Mouse (Mus musculus): ENCODE results near the gene Plcg1.

The Plcg1 gene

GRCm38 (mm10) chr2:160731117-160731838 is at the start of gene Plcg1:
Plcg1 (plus strand) TSS chr2:160731300.
- peak; percentile 94 to 96 for DNase-seq

- no peak for DNase-seq
Observed at GRCm38 (mm10) chr2:160700271-160700670, 30.8 kb upstream of the Plcg1 start.

GRCm38 (mm10) chr2:160701603-160702002 is 29.5 kb upstream of the Plcg1 start:
- peak; percentile 5 to 14 for DNase-seq

DNA sequence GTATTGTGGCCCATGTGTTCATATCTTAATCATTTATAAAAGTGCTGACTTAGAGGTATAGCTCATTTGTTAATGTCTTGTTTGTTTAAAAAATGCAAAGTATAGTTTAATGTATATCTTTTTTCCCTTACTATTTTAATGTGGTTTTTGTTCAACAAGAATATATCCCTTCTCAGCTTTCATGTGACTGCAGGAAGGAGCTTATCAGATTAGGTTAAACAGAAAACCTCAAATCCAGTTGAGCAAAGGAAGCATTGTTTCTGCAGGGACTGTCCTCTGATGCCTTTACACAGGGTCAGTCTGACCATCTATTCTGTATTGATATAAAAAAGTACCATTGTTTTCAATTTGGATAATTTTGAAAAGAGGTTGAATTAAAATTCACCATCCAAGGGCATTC is 28.3 kb upstream of the Plcg1 start:
- DNase-seq = no peak

DNA sequence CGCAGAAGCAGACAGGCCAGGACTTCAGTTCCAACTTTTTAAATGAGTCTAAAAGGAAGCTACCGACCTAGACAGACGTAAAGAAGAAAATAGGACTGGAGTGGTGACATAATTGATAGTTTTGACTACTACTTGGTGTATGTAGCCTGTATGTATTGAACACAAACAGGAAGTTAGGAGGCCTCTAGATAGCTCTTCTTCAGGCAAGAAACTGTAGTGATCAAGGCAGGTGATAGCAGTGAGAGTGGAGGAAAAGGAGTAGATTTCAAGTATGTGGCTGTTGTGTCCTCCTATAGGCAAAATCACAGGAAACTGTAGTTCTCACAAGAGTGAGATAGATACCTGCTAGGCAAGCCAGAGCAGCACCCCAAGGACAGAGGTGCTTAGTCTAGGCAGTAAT is 23.4 kb upstream of the Plcg1 start:
- DNase-seq = no peak

GRCm38 (mm10) chr2:160715463-160716030 is 15.6 kb upstream of the Plcg1 start:
- DNase-seq = no peak

DNA sequence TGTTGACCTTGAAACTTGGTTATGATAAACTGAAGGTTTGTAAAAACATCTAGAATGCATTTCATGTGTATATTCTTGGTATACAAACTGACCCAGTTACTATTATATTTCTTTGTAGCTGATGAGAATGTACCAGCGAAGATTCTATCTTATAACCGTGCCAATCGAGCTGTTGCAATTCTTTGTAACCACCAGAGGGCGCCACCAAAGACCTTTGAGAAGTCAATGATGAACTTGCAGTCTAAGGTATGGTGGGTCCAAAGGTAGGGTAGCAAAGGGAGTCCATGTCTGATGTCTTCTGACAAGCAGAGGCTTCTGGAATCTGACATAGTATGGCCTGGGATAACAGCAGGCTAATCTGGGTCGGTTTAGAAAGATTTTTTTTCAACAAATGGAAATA is 13.8 kb upstream of the Plcg1 start:
- DNase-seq = peak in 1 of 2 experiments; percentile 45

GRCm38 (mm10) chr2:160718811-160719210 is 12.3 kb upstream of the Plcg1 start:
- no peak for DNase-seq

DNA sequence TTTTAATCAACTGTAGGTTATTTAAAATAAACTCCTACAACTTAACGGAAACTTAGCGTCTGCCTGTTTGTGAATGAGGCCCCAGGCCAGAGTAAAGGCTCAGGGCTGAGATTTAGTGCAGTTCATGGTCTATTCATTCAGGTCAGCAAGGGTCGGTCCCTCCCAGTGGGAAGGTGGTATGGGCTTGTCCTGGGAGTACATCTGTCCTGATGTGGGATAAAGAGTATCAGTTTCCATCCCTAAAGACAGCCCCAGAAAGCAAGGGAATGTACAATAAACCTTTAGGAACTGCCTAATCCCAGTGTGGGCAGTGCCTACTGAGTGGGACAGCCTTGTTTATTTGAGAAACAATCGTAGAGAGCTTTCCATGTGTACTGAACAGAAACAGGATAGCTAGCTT is 8.4 kb upstream of the Plcg1 start:
- DNase-seq = no peak

GRCm38 (mm10) chr2:160723613-160724375 is 7.3 kb upstream of the Plcg1 start:
- no peak for DNase-seq

GRCm38 (mm10) chr2:160724536-160724935 is 6.6 kb upstream of the Plcg1 start:
- no peak for DNase-seq

- no peak for DNase-seq
Observed at GRCm38 (mm10) chr2:160725877-160726864, 4.9 kb upstream of the Plcg1 start.

DNA sequence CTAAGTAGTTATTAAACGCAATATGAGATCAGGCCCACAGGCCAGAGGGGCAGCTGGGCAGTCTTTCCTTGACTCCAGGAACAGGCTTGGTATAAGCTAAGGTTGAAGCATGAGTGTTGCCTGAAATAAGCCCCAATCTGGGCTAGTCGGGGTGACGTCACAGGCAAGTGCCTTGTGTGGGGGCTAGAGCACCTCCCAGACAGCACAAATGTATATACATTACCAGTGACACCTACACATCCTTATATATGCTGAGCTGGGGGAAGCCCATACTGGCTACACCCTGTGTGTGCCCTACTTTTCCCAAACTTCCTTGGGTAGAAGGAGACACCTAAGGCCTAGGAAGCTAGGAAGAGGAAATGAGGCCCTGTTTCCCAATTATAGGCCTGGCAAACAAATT is 2.1 kb upstream of the Plcg1 start:
- DNase-seq = no peak

DNA sequence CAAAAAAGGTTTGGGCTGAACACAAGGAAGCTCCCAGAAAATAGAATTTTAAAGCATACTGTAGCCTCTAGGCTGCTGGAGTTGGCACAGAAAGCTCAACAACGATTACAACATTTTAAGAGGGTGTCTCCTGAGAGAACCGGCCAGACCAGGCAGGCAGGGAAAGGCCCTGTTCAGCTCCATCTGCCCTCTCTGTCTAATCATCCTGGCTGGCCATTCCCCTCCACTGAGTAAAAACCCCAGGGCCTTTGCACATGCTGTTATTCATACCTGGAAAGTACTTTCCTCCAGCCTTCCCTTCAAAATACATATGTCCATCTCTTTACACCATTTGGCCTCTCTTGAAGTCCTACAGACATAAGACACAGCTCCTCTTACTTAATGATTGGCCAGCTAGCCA is 1.7 kb upstream of the Plcg1 start:
- DNase-seq = no peak

GRCm38 (mm10) chr2:160729851-160730796 is 976 bp upstream of the Plcg1 start:
- peak in 1 of 2 experiments; percentile 40 for DNase-seq

- DNase-seq = no peak
Observed at GRCm38 (mm10) chr2:160730797-160731116, 343 bp upstream of the Plcg1 start.

GRCm38 (mm10) chr2:160731839-160732261 is 750 bp downstream of the Plcg1 start:
- no peak for DNase-seq

- peak in 1 of 2 experiments; percentile 28 for DNase-seq
Observed at GRCm38 (mm10) chr2:160732420-160732995, 1.4 kb downstream of the Plcg1 start.

- DNase-seq = peak in 1 of 2 experiments; percentile 53
Observed at GRCm38 (mm10) chr2:160733131-160733531, 2.0 kb downstream of the Plcg1 start.

DNA sequence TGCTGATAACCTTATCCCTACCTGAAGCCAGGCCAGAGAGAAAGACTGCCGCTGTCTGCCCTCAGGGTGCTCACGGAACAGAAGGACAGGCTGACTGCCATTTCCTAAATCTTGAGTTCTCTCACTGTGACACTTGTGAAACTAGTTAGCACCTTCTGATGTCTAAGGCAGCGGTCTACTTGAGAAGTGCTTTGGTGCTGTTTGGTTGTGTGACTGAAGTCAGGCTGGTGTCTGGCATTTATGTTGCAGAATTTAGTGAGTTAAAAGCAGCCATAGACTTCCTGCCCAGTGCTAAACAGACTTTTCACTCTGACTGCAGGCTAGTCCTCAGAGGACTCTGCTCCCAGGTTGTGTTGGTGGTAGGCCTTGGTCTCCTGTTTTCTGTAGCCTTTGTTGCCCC is 3.2 kb downstream of the Plcg1 start:
- peak in 1 of 2 experiments; percentile 30 for DNase-seq

DNA sequence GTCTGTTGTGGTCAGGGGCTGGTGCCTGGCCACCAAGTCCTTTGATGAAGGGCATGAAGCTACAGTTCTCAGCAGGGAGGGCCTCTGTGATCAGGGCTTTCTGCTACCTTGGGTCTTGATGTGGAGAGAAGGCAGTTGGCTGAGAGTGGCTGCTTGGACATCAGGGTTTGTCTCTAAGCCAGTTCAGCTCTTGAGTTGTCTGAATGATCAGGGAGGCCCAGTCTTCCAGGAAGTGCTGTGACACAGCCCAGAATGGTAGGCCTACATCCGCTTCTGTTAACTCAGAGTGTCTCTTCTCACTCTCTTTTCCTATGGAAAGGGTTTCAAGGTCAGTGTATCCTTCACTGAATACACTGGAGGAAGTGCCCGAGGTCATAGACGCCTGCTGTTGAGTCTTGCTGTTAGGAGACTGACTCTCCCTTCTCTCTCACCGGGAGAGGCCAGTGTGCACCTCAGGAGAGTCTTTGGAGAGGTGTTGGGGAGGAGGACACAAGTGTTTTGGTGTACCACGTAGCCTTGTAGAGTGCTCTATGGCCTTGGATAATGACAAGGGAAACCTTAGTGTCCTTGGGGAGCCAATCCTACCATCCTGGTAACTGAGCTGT is 4.7 kb downstream of the Plcg1 start:
- DNase-seq = peak in 1 of 2 experiments; percentile 4
